Mouse (Mus musculus) kidney, postnatal 36 days (tissue): ENCODE results near the gene Il17rc.

ENCODE experiments used
- DNase-seq, 2 experiments: peaks; one replicate each; pipeline ENCODE4 v3.0.0; 2021 to 2022; ENCODE audit warnings: mixed read lengths in 2 of 2

Il17rc gene

GRCm38 (mm10) chr6:113499346-113499745 lies 28.1 kb downstream of the Il17rc start:
- no peak for DNase-seq

GRCm38 (mm10) chr6:113501388-113502084 lies 30.3 kb downstream of the Il17rc start, which contains the start of gene Prrt3:
TSS of gene Prrt3 (minus strand) at chr6:113501931.
- no peak for DNase-seq

GRCm38 (mm10) chr6:113502801-113503200 lies 31.6 kb downstream of the Il17rc start:
- DNase-seq = no peak

GRCm38 (mm10) chr6:113505689-113506088 lies 34.5 kb downstream of the Il17rc start:
- DNase-seq = no peak

- no peak for DNase-seq
Measured at GRCm38 (mm10) chr6:113507130-113507529, 35.9 kb downstream of the Il17rc start.

GRCm38 (mm10) chr6:113508272-113508946 lies 37.2 kb downstream of the Il17rc start:
- no peak for DNase-seq

GRCm38 (mm10) chr6:113508947-113509280 lies 37.7 kb downstream of the Il17rc start:
- DNase-seq = no peak

GRCm38 (mm10) chr6:113513944-113514343 lies 42.7 kb downstream of the Il17rc start:
- DNase-seq = no peak

- no peak for DNase-seq
Measured at GRCm38 (mm10) chr6:113514600-113514999, 43.4 kb downstream of the Il17rc start.

- DNase-seq = no peak
Measured at GRCm38 (mm10) chr6:113517434-113518080, 46.3 kb downstream of the Il17rc start.

- no peak for DNase-seq
Measured at GRCm38 (mm10) chr6:113522310-113522709, 51.1 kb downstream of the Il17rc start.

GRCm38 (mm10) chr6:113523420-113523819 lies 52.2 kb downstream of the Il17rc start:
- DNase-seq = no peak

GRCm38 (mm10) chr6:113530932-113531839 lies 60.0 kb downstream of the Il17rc start, which contains the start of the genes Emc3 and Fancd2:
TSS of gene Emc3 (minus strand) at chr6:113531652.
TSS of gene Fancd2 (plus strand) at chr6:113531682.
- DNase-seq = peak; percentile 90 to 94

GRCm38 (mm10) chr6:113531840-113532404 lies 60.7 kb downstream of the Il17rc start:
- no peak for DNase-seq
